Mouse (Mus musculus) neutrophil, adult 5-6 weeks (primary cell): ENCODE data around the gene Polr2a. TPM values are rescaled to one million over a fixed set of nuclear protein-coding genes. Genes with fewer than 3 reads are reported as not detected.

Experiments
- ATAC-seq: fragments of 151-379, 151-347 bp; 2 replicates; pipeline ENCODE4 v1.8.0; 2017; ENCODE audit warnings: mild to moderate bottlenecking, moderate TSS enrichment; ENCODE audit not compliant: insufficient number of reproducible peaks, poor library complexity, low FRiP score, severe bottlenecking; ENCODE audit errors: extremely low read depth
- total RNA-seq: library from RNA; stranded (forward); fragments of 200-1000 nt; gene quantifications from 2 replicates; pipeline ENCODE4 v1.2.3, GENCODE M21; 2017

The Polr2a gene
- total RNA-seq, 1 experiment from 2014 or later = 40.2 TPM

GRCm38 (mm10) chr11:69692196-69692811 lies 66.1 kb downstream of the Polr2a start:
- no peak for ATAC-seq

DNA sequence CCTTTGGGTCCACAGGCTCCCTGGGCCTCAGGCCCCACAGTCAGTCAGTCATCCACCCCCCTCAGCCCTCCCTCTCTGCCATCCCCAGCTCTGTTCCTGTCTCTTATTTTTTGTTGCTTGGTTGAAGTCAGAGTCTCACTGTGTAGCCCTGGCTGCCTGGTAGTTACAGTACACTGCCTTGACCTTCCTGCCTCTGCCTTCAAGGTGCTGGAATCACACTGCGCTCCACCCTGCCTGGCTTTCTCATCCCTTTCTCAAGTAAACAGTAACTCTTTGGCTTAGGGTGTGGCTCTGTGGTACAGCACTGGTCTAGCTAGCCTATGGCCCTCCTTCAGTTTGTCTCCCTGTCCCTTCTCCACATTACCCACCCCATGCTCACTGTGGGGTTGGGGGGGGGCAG lies 68.5 kb downstream of the Polr2a start:
- no peak for ATAC-seq

- ATAC-seq = no peak
Observed at GRCm38 (mm10) chr11:69687061-69687460, 71.4 kb downstream of the Polr2a start.

GRCm38 (mm10) chr11:69686377-69686776 lies 72.1 kb downstream of the Polr2a start:
- no peak for ATAC-seq

DNA sequence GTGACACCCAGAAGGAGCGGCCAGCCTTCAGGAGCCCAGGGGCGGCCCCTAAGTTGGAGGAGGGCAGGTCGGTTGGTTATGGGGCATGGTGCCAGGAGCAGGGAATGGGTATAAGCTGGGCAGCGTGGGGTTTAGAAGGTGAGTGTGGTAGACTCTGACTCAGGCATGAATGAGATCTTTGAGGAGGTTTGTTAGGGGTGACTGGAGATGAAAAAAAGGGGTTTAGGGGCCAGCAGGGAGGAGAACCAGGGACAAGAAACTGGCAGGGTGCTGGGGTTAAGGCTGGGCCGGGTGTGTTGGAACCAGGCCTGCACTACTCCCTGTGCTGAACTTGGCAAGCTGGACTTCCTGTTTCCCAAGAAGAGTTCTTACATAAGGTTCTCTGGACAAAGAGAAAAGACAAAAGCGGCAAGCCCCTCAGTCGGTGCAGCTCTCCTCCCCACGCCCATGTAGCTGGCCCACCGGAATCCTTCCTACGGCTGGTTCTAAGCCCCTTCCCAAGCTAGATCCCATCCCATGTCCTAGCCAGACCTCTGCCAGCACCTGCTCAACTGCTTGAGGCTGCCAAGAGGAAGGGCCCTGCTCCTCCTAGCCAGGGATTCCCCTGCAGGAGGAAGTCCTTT lies 72.8 kb downstream of the Polr2a start, which contains the start of gene Tnfsf13:
Gene Tnfsf13 (minus strand): TSS at position 259 of the 623 bp plus-strand sequence.
- no peak for ATAC-seq

- no peak for ATAC-seq
Observed at GRCm38 (mm10) chr11:69684936-69685335, 73.5 kb downstream of the Polr2a start.

- ATAC-seq = no peak
Observed at GRCm38 (mm10) chr11:69684128-69684745, 74.2 kb downstream of the Polr2a start.

Other genes starting within 250 kb of the Polr2a start
- gene Dnah2, start 209.5 kb downstream of the Polr2a start, total RNA-seq = 0.12 TPM in 1 of 2 replicates, not detected in the other
- gene Efnb3, start 198.4 kb downstream of the Polr2a start, total RNA-seq = 0.47 and 0.49 TPM in 2 replicates
- gene Wrap53, start 178.4 kb downstream of the Polr2a start, total RNA-seq = 3.8 and 8.0 TPM in 2 replicates
- gene Trp53, start 178.3 kb downstream of the Polr2a start, total RNA-seq = 38.3 and 39.8 TPM in 2 replicates
- not detected in 2 replicates for gene Atp1b2, start 152.7 kb downstream of the Polr2a start, total RNA-seq
- gene Shbg, start 140.7 kb downstream of the Polr2a start, total RNA-seq = not detected in 2 replicates
- not detected in 2 replicates for gene Sat2, start 136.6 kb downstream of the Polr2a start, total RNA-seq
- gene Fxr2, start 125.6 kb downstream of the Polr2a start, total RNA-seq = 75.8 and 86.1 TPM in 2 replicates
- 1.5 and 2.1 TPM in 2 replicates for gene Sox15, start 103.3 kb downstream of the Polr2a start, total RNA-seq
- 35.6 and 41.3 TPM in 2 replicates for gene Mpdu1, start 96.0 kb downstream of the Polr2a start, total RNA-seq
- 82.6 and 91.5 TPM in 2 replicates for gene Cd68, start 92.5 kb downstream of the Polr2a start, total RNA-seq
- gene Eif4a1, start 86.2 kb downstream of the Polr2a start, total RNA-seq = 265 and 300 TPM in 2 replicates
- 92.3 and 106 TPM in 2 replicates for gene Senp3, start 76.6 kb downstream of the Polr2a start, total RNA-seq
- gene Tnfsf13, start 72.9 kb downstream of the Polr2a start, total RNA-seq = 3.3 and 3.7 TPM in 2 replicates
- 0.70 and 0.74 TPM in 2 replicates for gene Tnfsf12, start 62.8 kb downstream of the Polr2a start, total RNA-seq
- gene Tnfsfm13, start 62.5 kb downstream of the Polr2a start, total RNA-seq = 0.58 and 0.86 TPM in 2 replicates
- not detected in 2 replicates for gene Slc35g3, start 3.3 kb upstream of the Polr2a start, total RNA-seq
- gene Zbtb4, start 7.3 kb upstream of the Polr2a start, total RNA-seq = 22.0 and 27.8 TPM in 2 replicates
- gene Chrnb1, start 37.3 kb upstream of the Polr2a start, total RNA-seq = 3.5 and 5.3 TPM in 2 replicates
- gene Fgf11, start 43.2 kb upstream of the Polr2a start, total RNA-seq = not detected in 2 replicates
- gene Tmem102, start 47.0 kb upstream of the Polr2a start, total RNA-seq = 0.58 TPM in 1 of 2 replicates, not detected in the other
- not detected in 2 replicates for gene Gm39566, start 56.7 kb upstream of the Polr2a start, total RNA-seq
- 0.47 TPM in 1 of 2 replicates, not detected in the other for gene Spem2, start 59.8 kb upstream of the Polr2a start, total RNA-seq
- gene Spem1, start 63.5 kb upstream of the Polr2a start, total RNA-seq = not detected in 2 replicates
- 0.12 TPM in 1 of 2 replicates, not detected in the other for gene Nlgn2, start 79.1 kb upstream of the Polr2a start, total RNA-seq
- gene Tmem256, start 79.9 kb upstream of the Polr2a start, total RNA-seq = 9.1 and 13.3 TPM in 2 replicates
- 4.4 and 5.0 TPM in 2 replicates for gene Plscr3, start 87.7 kb upstream of the Polr2a start, total RNA-seq
- not detected in 2 replicates for gene Tnk1, start 100.1 kb upstream of the Polr2a start, total RNA-seq
- gene Tmem95, start 119.4 kb upstream of the Polr2a start, total RNA-seq = not detected in 2 replicates
- gene Kctd11, start 122.8 kb upstream of the Polr2a start, total RNA-seq = 9.0 and 9.5 TPM in 2 replicates
- gene Acap1, start 136.9 kb upstream of the Polr2a start, total RNA-seq = 245 and 247 TPM in 2 replicates
- 2.8 and 3.8 TPM in 2 replicates for gene 2810408A11Rik, start 142.3 kb upstream of the Polr2a start, total RNA-seq
- 64.1 and 71.1 TPM in 2 replicates for gene Neurl4, start 142.4 kb upstream of the Polr2a start, total RNA-seq
- gene Gps2, start 155.3 kb upstream of the Polr2a start, total RNA-seq = 103 TPM in 2 replicates
- gene Eif5a, start 163.3 kb upstream of the Polr2a start, total RNA-seq = 155 and 165 TPM in 2 replicates
- not detected in 2 replicates for gene Ybx2, start 177.2 kb upstream of the Polr2a start, total RNA-seq
- not detected in 2 replicates for gene Slc2a4, start 189.6 kb upstream of the Polr2a start, total RNA-seq
- 0.47 TPM in 1 of 2 replicates, not detected in the other for gene Cldn7, start 206.1 kb upstream of the Polr2a start, total RNA-seq
- gene Ctdnep1, start 222.5 kb upstream of the Polr2a start, total RNA-seq = 31.4 and 42.8 TPM in 2 replicates
- gene Elp5, start 223.9 kb upstream of the Polr2a start, total RNA-seq = 21.6 and 23.2 TPM in 2 replicates
- 397 and 455 TPM in 2 replicates for gene Gabarap, start 232.5 kb upstream of the Polr2a start, total RNA-seq
- 74.4 and 80.3 TPM in 2 replicates for gene Phf23, start 237.1 kb upstream of the Polr2a start, total RNA-seq
- gene Dvl2, start 242.0 kb upstream of the Polr2a start, total RNA-seq = 41.0 and 41.7 TPM in 2 replicates